Comparison of ENCODE assay signal across 8 mouse cellular contexts in the genomic region with DNA sequence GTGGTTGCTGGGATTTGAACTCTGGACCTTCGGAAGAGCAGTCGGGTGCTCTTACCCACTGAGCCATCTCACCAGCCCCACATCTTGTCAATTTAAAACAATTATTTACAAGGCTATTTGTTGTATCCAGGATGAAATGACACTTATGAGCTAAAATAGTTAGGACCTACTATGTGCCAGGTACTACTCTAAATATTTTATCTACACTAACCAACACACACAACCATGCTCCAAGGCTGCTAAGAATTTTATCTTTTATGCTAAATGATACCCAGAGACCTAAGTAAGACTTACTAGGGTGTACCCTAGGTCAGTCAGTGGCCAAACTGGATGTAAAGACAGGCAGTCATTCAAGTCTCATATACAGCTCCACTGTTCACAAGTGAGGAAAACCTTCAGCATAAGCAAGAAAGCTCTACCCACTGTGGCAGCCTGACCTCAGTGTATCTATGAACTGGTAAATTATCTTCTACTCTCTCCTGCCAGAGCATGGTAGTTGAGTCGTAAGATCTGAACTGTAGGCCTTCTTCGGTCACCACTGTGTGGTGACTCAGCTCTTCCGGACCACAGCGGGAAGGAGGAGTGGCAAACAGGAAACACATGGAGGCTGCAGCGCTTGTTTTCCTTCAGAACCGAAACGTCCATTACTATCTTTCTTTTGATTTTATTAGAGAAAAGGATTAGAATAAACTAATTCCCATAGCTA. TPM values are rescaled to one million over a fixed set of nuclear protein-coding genes. Genes with fewer than 3 reads are reported as not detected.
A peak's percentile ranks its signal among the peaks of the same experiment; 100 is the strongest.
DNase-seq lines count a peak whose midpoint lies in the region; ATAC-seq and TF ChIP-seq lines count a peak whose summit lies in the region.

No protein-coding gene starts in this region.

- H3K9ac ChIP-seq in intestine, postnatal 0 days (ENCODE audit: low read depth, low read length): no peak overlapping the region
- no peak overlapping the region for H3K9ac ChIP-seq in intestine, embryonic 15.5 days
- peak overlapping the region; percentile 42 for H3K9ac ChIP-seq in MEL (ENCODE audit: control insufficient read depth, low read depth, low read length, poor library complexity, severe bottlenecking)
- no peak overlapping the region for H3K9ac ChIP-seq in heart, embryonic 16.5 days (ENCODE audit: low read length)
- no peak overlapping the region for H3K9ac ChIP-seq in midbrain, embryonic 16.5 days (ENCODE audit: low read depth, low read length)

- peaks cover 69% of the 10 kb centered on the region for H3K79me2 ChIP-seq in MEL (ENCODE audit: control insufficient read depth, insufficient read depth, low read length, poor library complexity)
- H3K79me2 ChIP-seq in myocyte (ENCODE audit: control insufficient read depth, insufficient read depth): peaks cover 89% of the 10 kb centered on the region

- H3K27ac ChIP-seq in intestine, postnatal 0 days (ENCODE audit: low read depth, low read length): no peak overlapping the region
- no peak overlapping the region for H3K27ac ChIP-seq in intestine, embryonic 15.5 days
- peak overlapping the region; percentile 65 for H3K27ac ChIP-seq in MEL (ENCODE audit: control insufficient read depth, low read depth, low read length)
- H3K27ac ChIP-seq in heart, embryonic 16.5 days (ENCODE audit: low read length): peak overlapping the region; percentile 29; the same call in 1 of the 2 replicates
- no peak overlapping the region for H3K27ac ChIP-seq in midbrain, embryonic 16.5 days (ENCODE audit: low read length)
- H3K27ac ChIP-seq in layer of hippocampus, adult 2 months: no peak overlapping the region

- H3K4me2 ChIP-seq in intestine, postnatal 0 days (replicated peaks; ENCODE audit: low read depth): 0 out of 2 replicates have a peak overlapping the region, but pooled peaks have one; percentile 32
- no peak overlapping the region for H3K4me2 ChIP-seq in intestine, embryonic 15.5 days (replicated peaks)
- peak overlapping the region; percentile 10; the same call in 1 of the 2 replicates for H3K4me2 ChIP-seq in heart, embryonic 16.5 days (ENCODE audit: low read depth, low read length)
- peak overlapping the region; percentile 88 for H3K4me2 ChIP-seq in myocyte (ENCODE audit: low read depth)
- no peak overlapping the region for H3K4me2 ChIP-seq in midbrain, embryonic 16.5 days (ENCODE audit: low read length)

- H3K4me1 ChIP-seq in intestine, postnatal 0 days (replicated peaks; ENCODE audit: control insufficient read depth, insufficient read depth, low read length): 0 out of 2 replicates have a peak, but pooled peaks cover 3% of the 10 kb centered on the region
- peaks cover 15% of the 10 kb centered on the region for H3K4me1 ChIP-seq in intestine, embryonic 15.5 days (replicated peaks)
- H3K4me1 ChIP-seq in MEL (ENCODE audit: control insufficient read depth in 1 of 2, insufficient read depth in 2 of 2, low read length in 2 of 2): peaks cover 10 to 11% of the 10 kb centered on the region in 2 experiments
- peaks cover 18% of the 10 kb centered on the region for H3K4me1 ChIP-seq in heart, embryonic 16.5 days (ENCODE audit: control insufficient read depth, insufficient read depth, low read length)
- H3K4me1 ChIP-seq in midbrain, embryonic 16.5 days (ENCODE audit: control insufficient read depth, insufficient read depth, low read length): no peaks in the 10 kb centered on the region; the same call in 1 of the 2 replicates

- TF ChIP-seq EP300 in MEL (IDR thresholded peaks at IDR 0.05; ENCODE audit: low read depth in 1 of 2, low read length in 2 of 2): peak; percentile 53 to 56; a peak in 3 of 4 replicates

- H3ac ChIP-seq in myocyte (ENCODE audit: control insufficient read depth, insufficient read length): no peak overlapping the region

- DNase-seq in MEL (ENCODE audit: low read depth, low spot score): peak; percentile 86
- DNase-seq in thymus, postnatal 10 days (ENCODE audit: low spot score in 2 of 2): no peak
- DNase-seq in layer of hippocampus, adult 2 months (ENCODE audit: low spot score in 2 of 2): no peak

- no peaks in the 10 kb centered on the region for H3K27me3 ChIP-seq in intestine, postnatal 0 days (replicated peaks; ENCODE audit: control insufficient read depth, insufficient read depth, low read length)
- H3K27me3 ChIP-seq in intestine, embryonic 15.5 days (replicated peaks): no peaks in the 10 kb centered on the region
- H3K27me3 ChIP-seq in MEL (ENCODE audit: control insufficient read depth in 1 of 2, insufficient read depth in 2 of 2, low read length in 2 of 2) (no peaks in the 10 kb centered on the region), myocyte (ENCODE audit: control insufficient read depth, insufficient read depth, insufficient read length) (no peaks in the 10 kb centered on the region)
- no peaks in the 10 kb centered on the region for H3K27me3 ChIP-seq in heart, embryonic 16.5 days (ENCODE audit: control insufficient read depth, insufficient read depth, low read length)
- H3K27me3 ChIP-seq in midbrain, embryonic 16.5 days (ENCODE audit: control insufficient read depth, insufficient read depth, low read depth, low read length): no peaks in the 10 kb centered on the region

- H3K9me3 ChIP-seq in intestine, postnatal 0 days (ENCODE audit: control insufficient read depth): no peaks in the 10 kb centered on the region
- H3K9me3 ChIP-seq in intestine, embryonic 15.5 days: no peaks in the 10 kb centered on the region
- no peaks in the 10 kb centered on the region for H3K9me3 ChIP-seq in MEL (replicated peaks; ENCODE audit: insufficient read depth, low read length)
- H3K9me3 ChIP-seq in heart, embryonic 16.5 days (replicated peaks; ENCODE audit: control insufficient read depth, low read length): no peaks in the 10 kb centered on the region
- no peaks in the 10 kb centered on the region for H3K9me3 ChIP-seq in midbrain, embryonic 16.5 days (replicated peaks; ENCODE audit: control insufficient read depth, low read length, poor library complexity, severe bottlenecking)

- no peak overlapping the region for H3K4me3 ChIP-seq in intestine, postnatal 0 days (ENCODE audit: low read depth, low read length)
- no peak overlapping the region for H3K4me3 ChIP-seq in intestine, embryonic 15.5 days (replicated peaks)
- H3K4me3 ChIP-seq in MEL (ENCODE audit: control insufficient read depth in 1 of 2, insufficient read depth in 1 of 2, low read depth in 2 of 2, low read length in 2 of 2) (peak overlapping the region; percentile 21 to 23), myocyte (no peak overlapping the region)
- H3K4me3 ChIP-seq in heart, embryonic 16.5 days (ENCODE audit: low read length): no peak overlapping the region
- no peak overlapping the region for H3K4me3 ChIP-seq in midbrain, embryonic 16.5 days (ENCODE audit: low read depth, low read length)
- H3K4me3 ChIP-seq in layer of hippocampus, adult 2 months: no peak overlapping the region

- TF ChIP-seq CTCF in intestine, postnatal 0 days (IDR thresholded peaks at IDR 0.05; ENCODE audit: low read depth): no peak
- TF ChIP-seq CTCF in MEL (IDR thresholded peaks at IDR 0.05 in 2 of 3, conservative IDR thresholded peaks at IDR 0.05 in 1 of 3; ENCODE audit: control insufficient read depth in 1 of 3, insufficient read depth in 1 of 3, low read depth in 2 of 3, low read length in 3 of 3, poor library complexity in 1 of 3, severe bottlenecking in 1 of 3): no peak
- TF ChIP-seq CTCF in layer of hippocampus, adult 2 months (conservative IDR thresholded peaks at IDR 0.05): no peak

- peak; percentile 54; the same call in 1 of the 2 replicates for ATAC-seq in intestine, postnatal 0 days
- ATAC-seq in intestine, embryonic 15.5 days: no peak
- peak; percentile 59 for ATAC-seq in heart, embryonic 16.5 days (replicated peaks; ENCODE audit: extremely low read depth, insufficient read depth, low FRiP score)
- no peak for ATAC-seq in midbrain, embryonic 16.5 days

- 61% methylated on average over 9 of the region's 9 CpGs for WGBS in intestine, postnatal 0 days
- WGBS in intestine, embryonic 15.5 days: 81% methylated on average over 9 of the region's 9 CpGs
- WGBS in heart, embryonic 16.5 days: 62% methylated on average over 9 of the region's 9 CpGs
- 94% methylated on average over 9 of the region's 9 CpGs for WGBS in midbrain, embryonic 16.5 days

- peak in 1 of 2 experiments; percentile 43; a peak in 1 of 4 replicates for TF ChIP-seq POLR2A in MEL (IDR thresholded peaks at IDR 0.05; ENCODE audit: control insufficient read depth in 1 of 2, insufficient read depth in 1 of 2, low read depth in 1 of 2, low read length in 2 of 2, poor library complexity in 1 of 2)
- no peak for TF ChIP-seq POLR2A in myocyte (IDR thresholded peaks at IDR 0.05; ENCODE audit: insufficient read length, low read depth)

- TF ChIP-seq RAD21 in MEL (IDR thresholded peaks at IDR 0.05; ENCODE audit: low read depth, low read length): no peak

- no peaks in the 10 kb centered on the region for H3K36me3 ChIP-seq in intestine, postnatal 0 days (ENCODE audit: control insufficient read depth, insufficient read depth)
- H3K36me3 ChIP-seq in intestine, embryonic 15.5 days: no peaks in the 10 kb centered on the region
- peaks cover 0 to 25% of the 10 kb centered on the region in 2 experiments; a peak in 3 of 4 replicates for H3K36me3 ChIP-seq in MEL (ENCODE audit: control insufficient read depth in 1 of 2, insufficient read depth in 2 of 2, low read length in 2 of 2)
- no peaks in the 10 kb centered on the region for H3K36me3 ChIP-seq in heart, embryonic 16.5 days (ENCODE audit: control insufficient read depth, insufficient read depth)
- no peaks in the 10 kb centered on the region for H3K36me3 ChIP-seq in myocyte (ENCODE audit: control insufficient read depth, insufficient read depth)
- no peaks in the 10 kb centered on the region for H3K36me3 ChIP-seq in midbrain, embryonic 16.5 days (ENCODE audit: control insufficient read depth, insufficient read depth, low read length)

TF ChIP-seq in MEL, 35 proteins besides CTCF, POLR2A, EP300 and RAD21 (continues in another document):
- no peak for TF ChIP-seq POLR2AphosphoS5 (IDR thresholded peaks at IDR 0.05; ENCODE audit: borderline replicate concordance, low read depth, low read length)
- TF ChIP-seq E2F4 (IDR thresholded peaks at IDR 0.05; ENCODE audit: borderline replicate concordance, low read depth, low read length): no peak

TF ChIP-seq in myocyte, 11 proteins besides CTCF, POLR2A, EP300 and RAD21 (continues in another document):
- TF ChIP-seq MAX (IDR thresholded peaks at IDR 0.05; ENCODE audit: low read depth): no peak
- TF ChIP-seq SRF (IDR thresholded peaks at IDR 0.05; ENCODE audit: control insufficient read depth, insufficient read length, low read depth): no peak
- TF ChIP-seq TCF3 (IDR thresholded peaks at IDR 0.05; ENCODE audit: insufficient read length, low read depth): no peak

RNA-seq across cellular contexts. Expression of gene Kcmf1, which starts 18.7 kb away (rescaled TPM):
- 43.4 and 45.2 TPM in 2 replicates for polyA plus RNA-seq in intestine, postnatal 0 days (2015; fragmentation: Nextera tagmentation; extraction: Ambion mirVana)
- 42.2 and 46.4 TPM in 2 replicates for polyA plus RNA-seq in intestine, embryonic 15.5 days (2015; fragmentation: Nextera tagmentation; extraction: Ambion mirVana)
- total RNA-seq in MEL (2012; rRNA removed): 77.0 and 92.4 TPM in 2 replicates
- 100 to 1,000 TPM; 133 to 195 TPM for polyA plus RNA-seq in MEL (2012; ENCODE audit: insufficient read depth in 1 of 2, insufficient read length in 2 of 2, low read depth in 1 of 2, low replicate concordance in 2 of 2, missing spikeins in 1 of 2)
- 28.1 and 32.8 TPM in 2 replicates for polyA plus RNA-seq in heart, embryonic 16.5 days (2015; fragmentation: Nextera tagmentation; extraction: Ambion mirVana)
- polyA plus RNA-seq in myocyte (2012; fragmentation: generic; extraction: Trizol): 110 TPM
- polyA plus RNA-seq in midbrain, embryonic 16.5 days (2015; fragmentation: Nextera tagmentation; extraction: Ambion mirVana): 29.7 and 32.4 TPM in 2 replicates
- 10 to 100 TPM; 57.8 to 64.1 TPM for total RNA-seq in layer of hippocampus, adult 2 months (2021)

Comparison
In these comparisons a context has a peak if more than half of its experiments do, and no peak if none do; other contexts are left out.
1. ATAC-seq: peak in intestine, postnatal 0 days (single experiment) and heart, embryonic 16.5 days (single experiment); none in intestine, embryonic 15.5 days (single experiment) and midbrain, embryonic 16.5 days (single experiment).
2. H3K4me2 ChIP-seq: peak in intestine, postnatal 0 days (single experiment), heart, embryonic 16.5 days (single experiment) and myocyte (single experiment); none in intestine, embryonic 15.5 days (single experiment) and midbrain, embryonic 16.5 days (single experiment).
3. H3K27ac ChIP-seq: peak in MEL (single experiment) and heart, embryonic 16.5 days (single experiment); none in intestine, postnatal 0 days (single experiment), intestine, embryonic 15.5 days (single experiment), midbrain, embryonic 16.5 days (single experiment) and layer of hippocampus, adult 2 months (single experiment).
4. H3K4me3 ChIP-seq: peak in MEL (2 of 2); none in intestine, postnatal 0 days (single experiment), intestine, embryonic 15.5 days (single experiment), heart, embryonic 16.5 days (single experiment), myocyte (single experiment), midbrain, embryonic 16.5 days (single experiment) and layer of hippocampus, adult 2 months (single experiment).